Mouse (Mus musculus) lung, embryonic 15.5 days (tissue): ENCODE measurements around the gene Angel1. TPM values are rescaled to one million over a fixed set of nuclear protein-coding genes. Genes with fewer than 3 reads are reported as not detected.

Experiments
- ATAC-seq: fragments of 200-750 bp; cut with Nextera tagmentation; 2 replicates; pipeline ENCODE4 v1.8.0; 2017; ENCODE audit warnings: moderate number of reproducible peaks, borderline replicate concordance; ENCODE audit not compliant: low FRiP score, low TSS enrichment; ENCODE audit errors: extremely low read depth
- H3K27ac ChIP-seq: fragments of 300-500 bp; sonication (generic); 2 replicates; pipeline ENCODE4 v1.5.1; 2015; ENCODE audit warnings: moderate library complexity, mild to moderate bottlenecking, inconsistent platforms
- H3K27me3 ChIP-seq: fragments of 300-500 bp; sonication (generic); 2 replicates; pipeline ENCODE4 v1.6.1; 2015; ENCODE audit warnings: inconsistent platforms
- H3K36me3 ChIP-seq: fragments of 300-500 bp; sonication (generic); 2 replicates; pipeline ENCODE4 v1.6.1; 2015; ENCODE audit warnings: inconsistent platforms
- H3K4me1 ChIP-seq: fragments of 300-500 bp; sonication (generic); 2 replicates; pipeline ENCODE4 v1.6.1; 2015; ENCODE audit warnings: inconsistent platforms
- H3K4me2 ChIP-seq: fragments of 300-500 bp; sonication (generic); 2 replicates; pipeline ENCODE4 v1.6.1; 2015; ENCODE audit warnings: inconsistent platforms, mild to moderate bottlenecking, moderate library complexity
- H3K4me3 ChIP-seq: fragments of 300-500 bp; sonication (generic); 2 replicates; pipeline ENCODE4 v1.5.1; 2015; ENCODE audit warnings: mild to moderate bottlenecking, inconsistent platforms
- H3K9ac ChIP-seq: fragments of 300-500 bp; sonication (generic); 2 replicates; pipeline ENCODE4 v1.6.1; 2015; ENCODE audit warnings: inconsistent platforms
- H3K9me3 ChIP-seq: fragments of 300-500 bp; sonication (generic); 2 replicates; pipeline ENCODE4 v1.6.1; 2016; ENCODE audit warnings: inconsistent platforms
- WGBS: fragments of 180-500 bp; shearing (Covaris S2); methylation state at CpG from one replicate; pipeline ENCODE4 v1.1.7; 2015; 5-methylcytosine and 5-hydroxymethylcytosine counted together
- polyA plus RNA-seq: library from polyadenylated mRNA; unstranded; fragments of >200 nt; fragmentation: Nextera tagmentation; extraction: Ambion mirVana; gene quantifications from 2 replicates; pipeline ENCODE4 v1.2.1, GENCODE M21; 2015

Gene Angel1
- polyA plus RNA-seq, 1 experiment from 2014 or later: 13.6 TPM

GRCm38 (mm10) chr12:86672105-86672504 is 54.2 kb downstream of the Angel1 start:
- H3K4me1 ChIP-seq: no peaks in the 10 kb centered on the region
- no peaks in the 10 kb centered on the region for H3K9me3 ChIP-seq
- 59% methylated on average over 4 of the region's 4 CpGs for WGBS
- ATAC-seq: no peak
- H3K27me3 ChIP-seq: no peaks in the 10 kb centered on the region
- H3K4me3 ChIP-seq: no peak overlapping the region
- no peak overlapping the region for H3K4me2 ChIP-seq
- H3K36me3 ChIP-seq: no peaks in the 10 kb centered on the region
- no peak overlapping the region for H3K27ac ChIP-seq
- H3K9ac ChIP-seq: no peak overlapping the region

GRCm38 (mm10) chr12:86668404-86668803 is 57.9 kb downstream of the Angel1 start:
- no peak overlapping the region for H3K27ac ChIP-seq
- WGBS: 95% methylated on average over 2 of the region's 2 CpGs
- H3K9ac ChIP-seq: no peak overlapping the region
- no peak overlapping the region for H3K4me3 ChIP-seq
- H3K4me2 ChIP-seq: no peak overlapping the region
- H3K4me1 ChIP-seq: no peaks in the 10 kb centered on the region
- no peaks in the 10 kb centered on the region for H3K36me3 ChIP-seq
- H3K9me3 ChIP-seq: no peaks in the 10 kb centered on the region
- no peaks in the 10 kb centered on the region for H3K27me3 ChIP-seq
- no peak for ATAC-seq

- WGBS: 49% methylated on average over 3 of the region's 3 CpGs
- Histone ChIP-seq H3K27ac (no peak overlapping the region), H3K4me2 (no peak overlapping the region), H3K4me1 (no peaks in the 10 kb centered on the region), H3K9ac (no peak overlapping the region), H3K36me3 (no peaks in the 10 kb centered on the region), H3K27me3 (no peaks in the 10 kb centered on the region), H3K4me3 (no peak overlapping the region), H3K9me3 (no peaks in the 10 kb centered on the region)
- ATAC-seq: no peak
Observed at GRCm38 (mm10) chr12:86665656-86666055, 60.6 kb downstream of the Angel1 start.

- no peak overlapping the region for H3K9ac ChIP-seq
- no peak overlapping the region for H3K27ac ChIP-seq
- ATAC-seq: no peak
- no peak overlapping the region for H3K4me2 ChIP-seq
- no peaks in the 10 kb centered on the region for H3K9me3 ChIP-seq
- H3K27me3 ChIP-seq: no peaks in the 10 kb centered on the region
- WGBS: 72% methylated on average over 2 of the region's 2 CpGs
- H3K4me1 ChIP-seq: no peaks in the 10 kb centered on the region
- H3K36me3 ChIP-seq: no peaks in the 10 kb centered on the region
- no peak overlapping the region for H3K4me3 ChIP-seq
Observed at GRCm38 (mm10) chr12:86660466-86660865, 65.8 kb downstream of the Angel1 start.

- peak; percentile 35; the same call in 1 of the 2 replicates for ATAC-seq
- H3K4me3 ChIP-seq: no peak overlapping the region
- no peak overlapping the region for H3K9ac ChIP-seq
- no peaks in the 10 kb centered on the region for H3K36me3 ChIP-seq
- H3K9me3 ChIP-seq: no peaks in the 10 kb centered on the region
- H3K27ac ChIP-seq: peak overlapping the region; percentile 70
- H3K4me1 ChIP-seq: no peaks in the 10 kb centered on the region
- no peak overlapping the region for H3K4me2 ChIP-seq
- no peaks in the 10 kb centered on the region for H3K27me3 ChIP-seq
- WGBS: 27% methylated on average over 6 of the region's 6 CpGs
Observed at GRCm38 (mm10) chr12:86659447-86659968, 66.8 kb downstream of the Angel1 start.

GRCm38 (mm10) chr12:86652570-86653041 is 73.7 kb downstream of the Angel1 start:
- H3K9me3 ChIP-seq: no peaks in the 10 kb centered on the region
- peak; percentile 88 for ATAC-seq
- no peaks in the 10 kb centered on the region for H3K27me3 ChIP-seq
- H3K36me3 ChIP-seq: no peaks in the 10 kb centered on the region
- no peak overlapping the region for H3K9ac ChIP-seq
- WGBS: 5% methylated on average over 4 of the region's 4 CpGs
- H3K27ac ChIP-seq: peak overlapping the region; percentile 87
- H3K4me3 ChIP-seq: no peak overlapping the region
- peaks cover 13% of the 10 kb centered on the region for H3K4me1 ChIP-seq
- H3K4me2 ChIP-seq: 0 out of 2 replicates have a peak overlapping the region, but pooled peaks have one; percentile 3

- no peak for ATAC-seq
- Histone ChIP-seq H3K9me3 (no peaks in the 10 kb centered on the region), H3K36me3 (no peaks in the 10 kb centered on the region), H3K4me3 (no peak overlapping the region), H3K27ac (no peak overlapping the region), H3K4me2 (no peak overlapping the region), H3K9ac (no peak overlapping the region), H3K4me1 (peaks cover 13% of the 10 kb centered on the region), H3K27me3 (no peaks in the 10 kb centered on the region)
- WGBS: 91% methylated on average over 8 of the region's 8 CpGs
Observed at GRCm38 (mm10) chr12:86651301-86651860, 74.9 kb downstream of the Angel1 start.

Other genes with a start within 250 kb of the Angel1 start
- gene Vash1, start 47.8 kb downstream of the Angel1 start, polyA plus RNA-seq: 13.0 and 13.1 TPM in 2 replicates
- gene Lrrc74a, start 7.9 kb upstream of the Angel1 start, polyA plus RNA-seq: not detected in 2 replicates
- 49.4 and 50.0 TPM in 2 replicates for gene Irf2bpl, start 158.3 kb upstream of the Angel1 start, polyA plus RNA-seq
- gene Cipc, start 220.6 kb upstream of the Angel1 start, polyA plus RNA-seq: 18.0 and 19.2 TPM in 2 replicates